Mouse (Mus musculus) 3134 (cell line): ENCODE results near the gene Elmo2.

Source experiments
- DNase-seq: peaks from one replicate; pipeline ENCODE4 v3.0.0-alpha.2; 2011; ENCODE audit warnings: low spot score; ENCODE audit not compliant: insufficient read length; ENCODE audit errors: extremely low read depth

The Elmo2 gene

GRCm38 (mm10) chr2:165262274-165262990, 63.8 kb downstream of the Elmo2 start:
- DNase-seq: no peak

DNA sequence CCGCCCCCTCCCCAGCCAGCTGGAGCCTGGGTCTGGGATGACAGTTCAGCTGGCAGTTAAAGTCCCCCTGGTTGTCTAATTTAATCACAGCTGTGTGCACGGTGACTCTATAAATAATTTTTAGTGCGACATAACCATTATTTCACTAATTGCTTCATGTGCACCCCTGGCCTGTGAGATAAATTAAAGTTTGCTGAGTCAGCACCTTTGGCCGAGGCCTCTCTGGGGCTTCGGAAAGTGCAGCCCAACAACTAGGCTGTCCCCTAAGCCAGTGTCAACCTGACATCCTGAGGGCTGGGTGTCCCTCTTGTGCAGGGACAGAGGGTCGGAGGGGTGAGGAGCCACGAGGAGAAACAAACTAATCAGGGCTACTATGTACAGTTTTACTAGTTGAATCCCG, 66.4 kb downstream of the Elmo2 start:
- DNase-seq: no peak

DNA sequence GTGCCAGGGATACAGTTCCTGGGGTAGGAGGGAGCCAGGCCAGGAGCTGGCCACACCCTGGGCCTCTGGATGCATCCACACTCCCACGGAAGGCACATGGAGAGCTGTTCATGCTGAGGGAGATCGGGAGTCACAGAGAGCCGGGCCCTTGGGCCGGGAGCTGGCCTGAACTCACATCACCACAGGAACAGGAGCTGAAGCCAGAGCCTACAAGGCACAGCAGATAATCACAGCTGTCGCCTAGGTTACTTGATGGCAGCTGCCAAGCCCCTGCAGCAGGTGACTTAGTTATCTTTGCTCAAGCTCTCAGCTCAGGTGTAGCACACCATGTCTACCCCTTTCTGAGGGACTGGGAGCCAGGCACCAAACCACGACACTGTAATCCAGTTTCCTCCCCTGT, 68.0 kb downstream of the Elmo2 start:
- DNase-seq: no peak

DNA sequence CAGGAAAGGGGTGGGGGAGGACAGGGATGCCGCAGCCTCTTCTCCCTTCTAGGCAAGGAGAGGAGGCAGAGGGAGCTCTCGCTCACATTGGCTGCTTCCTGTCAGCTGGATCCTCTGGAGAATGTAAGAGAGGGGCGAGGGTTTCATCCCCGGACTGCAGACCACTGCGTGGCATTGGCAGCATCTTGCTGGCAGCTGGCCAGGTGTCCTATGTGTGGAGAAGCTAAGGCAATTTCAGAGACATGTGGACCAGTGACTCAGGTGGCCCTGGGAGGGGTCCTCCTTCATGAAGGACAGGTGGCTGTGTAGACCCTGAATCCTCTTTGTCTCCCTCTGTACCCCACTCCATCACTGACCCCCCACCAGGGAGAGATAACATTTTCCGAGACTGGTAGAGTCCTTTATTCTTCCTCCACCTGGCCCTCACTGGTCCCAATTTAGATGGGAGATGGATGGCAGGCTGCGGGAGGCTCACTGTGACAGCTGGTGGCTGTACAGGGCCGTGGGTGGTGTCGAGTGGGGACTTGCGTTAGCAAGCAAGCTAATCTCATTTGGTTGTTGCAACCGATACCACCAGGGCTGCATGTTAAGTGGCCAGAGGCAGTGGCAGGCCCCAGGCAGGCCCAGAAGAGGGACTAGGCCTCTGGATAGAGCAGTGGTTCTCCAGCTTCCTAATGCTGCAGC, 69.0 kb downstream of the Elmo2 start:
- DNase-seq: no peak

DNA sequence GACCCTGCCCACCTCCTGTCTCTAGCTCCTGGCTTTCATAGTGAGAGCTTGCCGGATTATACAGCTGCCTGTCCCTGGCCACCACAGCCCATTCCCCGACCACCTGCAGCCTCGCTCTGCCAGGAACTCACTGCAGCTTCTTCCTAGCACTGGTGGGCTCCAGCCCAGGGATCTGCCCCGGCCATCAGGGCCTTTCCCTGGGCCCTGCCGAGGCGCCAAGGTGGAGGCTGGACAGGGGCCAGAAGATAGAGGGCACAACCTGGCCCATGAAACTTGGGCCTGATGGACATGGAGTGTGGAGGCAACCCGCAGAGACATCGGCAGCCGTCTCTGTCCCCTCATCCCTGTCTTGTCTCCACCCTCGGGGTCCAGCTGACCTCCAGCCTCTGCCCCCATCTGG, 70.1 kb downstream of the Elmo2 start:
- DNase-seq: no peak

GRCm38 (mm10) chr2:165253867-165254266, 72.4 kb downstream of the Elmo2 start:
- DNase-seq: no peak

DNA sequence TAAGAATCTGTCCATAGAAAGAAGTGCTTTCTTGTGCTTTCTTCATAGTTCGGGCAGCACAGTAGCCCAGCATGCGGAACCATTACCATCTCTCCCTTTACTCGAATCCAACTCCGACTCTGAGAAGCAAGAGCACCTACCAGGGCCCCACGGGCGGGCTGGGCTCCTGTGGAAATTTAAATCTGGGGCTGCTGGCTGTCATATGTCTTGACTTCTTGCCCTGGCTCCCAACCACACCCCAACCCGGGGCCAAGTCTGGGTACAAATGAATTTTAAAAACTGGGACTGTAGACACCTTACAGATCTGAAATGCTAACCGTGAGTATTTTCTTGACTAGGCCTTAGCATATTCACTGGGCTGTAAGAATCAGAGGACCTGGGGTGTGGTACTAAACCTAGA, 73.0 kb downstream of the Elmo2 start:
- DNase-seq: no peak

GRCm38 (mm10) chr2:165252801-165253200, 73.5 kb downstream of the Elmo2 start:
- no peak for DNase-seq

DNA sequence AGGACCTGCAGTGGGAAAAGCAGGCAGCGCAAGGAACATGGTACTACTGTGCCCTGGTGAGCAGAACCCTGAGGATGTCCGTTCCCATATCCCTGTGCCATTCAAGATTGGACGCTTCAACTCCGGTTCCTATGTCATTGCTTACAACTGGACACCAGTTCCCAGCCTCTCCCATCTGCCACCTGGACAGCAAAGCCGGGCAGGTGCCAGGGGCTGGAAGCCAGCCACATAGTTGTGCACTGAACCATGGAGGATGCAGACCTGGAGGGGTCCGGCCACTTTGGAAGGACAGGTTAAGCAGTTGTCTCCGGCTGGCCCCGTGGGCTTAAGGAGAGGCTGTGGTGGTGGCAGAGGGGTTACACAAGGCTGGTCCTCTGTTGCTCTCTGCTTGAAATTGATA, 73.9 kb downstream of the Elmo2 start:
- no peak for DNase-seq

GRCm38 (mm10) chr2:165250903-165251302, 75.4 kb downstream of the Elmo2 start:
- DNase-seq: no peak

- DNase-seq: no peak
Measured at GRCm38 (mm10) chr2:165248967-165249366, 77.3 kb downstream of the Elmo2 start.

GRCm38 (mm10) chr2:165246349-165246748, 79.9 kb downstream of the Elmo2 start:
- no peak for DNase-seq

GRCm38 (mm10) chr2:165243122-165243720, 83.1 kb downstream of the Elmo2 start:
- DNase-seq: no peak

- no peak for DNase-seq
Measured at GRCm38 (mm10) chr2:165242575-165242974, 83.7 kb downstream of the Elmo2 start.

GRCm38 (mm10) chr2:165241786-165242185, 84.5 kb downstream of the Elmo2 start:
- no peak for DNase-seq

DNA sequence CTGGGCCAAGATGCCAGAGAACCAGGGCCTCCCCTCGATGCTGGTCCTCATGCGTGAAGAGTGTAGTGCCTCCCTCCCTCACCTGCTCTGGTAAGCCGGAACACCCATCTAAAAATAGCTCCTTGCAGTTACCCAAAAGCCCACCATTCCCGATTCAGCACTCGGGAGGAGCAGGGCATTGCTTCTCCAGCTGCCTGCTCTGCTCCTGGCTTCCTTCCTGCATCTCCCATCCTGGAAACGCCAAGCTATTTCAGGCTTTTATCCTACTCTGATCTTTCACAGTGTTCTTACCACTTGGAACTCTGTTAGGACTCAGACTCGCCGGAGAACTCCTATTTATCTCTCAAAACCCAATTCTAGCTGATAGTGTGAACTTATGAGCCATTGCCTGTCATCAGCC, 85.9 kb downstream of the Elmo2 start:
- DNase-seq: no peak

DNA sequence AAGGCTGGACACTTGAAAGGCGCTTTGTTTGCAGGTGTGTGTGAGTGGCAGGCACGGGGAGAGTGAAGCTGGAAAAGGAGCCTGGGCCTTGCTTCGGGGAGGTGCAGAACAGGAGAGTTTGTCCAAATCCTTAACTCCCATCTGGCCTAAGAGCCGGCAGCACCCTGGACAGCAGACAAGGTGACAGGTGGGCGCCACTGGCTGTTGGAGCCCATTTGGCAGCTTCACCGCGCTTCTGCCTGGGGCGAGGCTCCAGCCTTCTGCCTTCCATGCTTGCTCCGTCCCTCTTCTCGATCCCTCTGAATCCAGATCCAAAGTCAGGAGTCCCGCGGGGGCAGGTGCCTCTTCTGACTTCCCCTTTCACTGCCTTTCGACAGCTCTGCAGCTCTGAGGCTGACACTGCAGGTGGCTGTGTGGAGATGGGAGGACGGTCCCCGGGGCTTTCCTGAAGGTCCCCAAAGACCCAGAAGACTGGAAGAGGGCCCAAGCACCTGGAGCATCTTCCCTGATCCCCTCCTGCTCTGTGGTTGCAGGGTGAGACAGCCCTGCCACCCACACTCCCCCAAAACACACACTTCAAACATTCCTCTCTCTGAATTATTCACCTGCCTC, 86.6 kb downstream of the Elmo2 start:
- no peak for DNase-seq

DNA sequence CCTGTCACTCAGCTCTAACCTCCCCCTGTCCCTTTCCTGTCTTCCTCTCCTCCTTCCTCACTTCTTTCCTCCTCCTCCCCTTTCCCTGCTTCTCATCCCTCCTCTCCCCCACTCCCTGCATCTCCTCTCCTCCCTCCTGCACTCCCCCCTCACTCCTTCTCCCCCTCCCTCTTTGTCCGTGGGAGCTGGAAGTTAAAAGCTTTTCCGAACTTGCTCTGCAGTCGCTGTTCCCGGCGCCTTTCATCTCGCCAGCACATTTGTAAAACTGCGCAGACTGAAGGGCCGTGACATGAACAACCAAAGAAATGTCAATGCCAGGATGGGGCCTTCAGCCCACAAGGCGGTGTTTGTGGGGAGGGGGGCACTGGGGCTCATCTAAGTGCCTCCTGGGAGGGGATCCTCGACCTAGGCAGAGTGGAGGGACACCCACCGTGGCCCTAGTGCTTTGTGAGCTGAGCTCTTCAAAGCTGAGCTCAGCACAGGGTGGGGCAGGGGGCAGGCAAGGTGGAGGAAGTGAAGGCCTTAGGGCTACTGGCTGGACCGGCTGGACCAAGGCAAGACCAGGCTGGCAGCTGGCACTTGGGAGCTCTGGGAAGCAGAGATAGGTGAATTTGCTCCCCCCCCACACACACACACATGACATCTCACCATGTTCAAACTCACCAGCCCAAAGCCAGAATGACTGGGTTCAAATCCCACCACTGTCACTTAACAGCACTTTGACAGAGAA, 87.7 kb downstream of the Elmo2 start:
- DNase-seq: no peak
